Mouse (Mus musculus) heart, embryonic 11.5 days (tissue): ENCODE measurements around the gene Ttc26. TPM values are rescaled to one million over a fixed set of nuclear protein-coding genes. Genes with fewer than 3 reads are reported as not detected.
A peak's percentile ranks its signal among the peaks of the same experiment; 100 is the strongest.
"Not testable (repeated sequence)": the region's sequence is repeated elsewhere in the genome, so short reads cannot be mapped to it uniquely, and the experiment has no call there.

Experiments
- ATAC-seq: fragments of 200-750 bp; cut with Nextera tagmentation; replicated peaks from 2 replicates; pipeline ENCODE4 v1.8.0; 2017; ENCODE audit warnings: moderate library complexity; ENCODE audit not compliant: insufficient number of reproducible peaks, low FRiP score, low TSS enrichment
- H3K27ac ChIP-seq: fragments of 300-500 bp; sonication (generic); 2 replicates; pipeline ENCODE4 v1.5.1; 2014; ENCODE audit warnings: mild to moderate bottlenecking, low read depth, low read length
- H3K27me3 ChIP-seq: fragments of 300-500 bp; sonication (generic); 2 replicates; pipeline ENCODE4 v1.6.1; 2014; ENCODE audit warnings: mild to moderate bottlenecking, low read length, mixed read lengths; ENCODE audit not compliant: control insufficient read depth, insufficient read depth
- H3K36me3 ChIP-seq: fragments of 300-500 bp; sonication (generic); 2 replicates; pipeline ENCODE4 v1.6.1; 2014; ENCODE audit warnings: mild to moderate bottlenecking, low read length, moderate library complexity, mixed read lengths; ENCODE audit not compliant: control insufficient read depth, insufficient read depth
- H3K4me1 ChIP-seq: fragments of 300-500 bp; sonication (generic); 2 replicates; pipeline ENCODE4 v1.6.1; 2014; ENCODE audit warnings: low read length; ENCODE audit not compliant: control insufficient read depth, insufficient read depth
- H3K4me2 ChIP-seq: fragments of 300-500 bp; sonication (generic); 2 replicates; pipeline ENCODE4 v1.6.1; 2014; ENCODE audit warnings: mild to moderate bottlenecking, moderate library complexity
- H3K4me3 ChIP-seq: fragments of 300-500 bp; sonication (generic); 2 replicates; pipeline ENCODE4 v1.5.1; 2014; ENCODE audit warnings: low read depth, low read length
- H3K9ac ChIP-seq: fragments of 300-500 bp; sonication (generic); 2 replicates; pipeline ENCODE4 v1.6.1; 2014; ENCODE audit warnings: mild to moderate bottlenecking, low read depth, low read length, moderate library complexity
- H3K9me3 ChIP-seq: fragments of 300-500 bp; sonication (generic); replicated peaks from 2 replicates; pipeline ENCODE4 v1.6.1; 2016; ENCODE audit warnings: low read length; ENCODE audit not compliant: control insufficient read depth
- WGBS: fragments of 180-500 bp; shearing (Covaris S2); extraction: QIAGEN DNeasy Blood & Tissue Kit; methylation state at CpG from one replicate; pipeline ENCODE4 v1.1.7; 2014; ENCODE audit not compliant: insufficient replicate concordance; 5-methylcytosine and 5-hydroxymethylcytosine counted together
- polyA plus RNA-seq: library from polyadenylated mRNA; unstranded; fragments of >200 nt; fragmentation: Nextera tagmentation; extraction: Ambion mirVana; gene quantifications from 2 replicates; pipeline ENCODE4 v1.2.1, GENCODE M21; 2014

Gene Ttc26
- polyA plus RNA-seq, 1 experiment from 2014 or later = 3.6 TPM

- not testable (repeated sequence) for H3K4me1 ChIP-seq, H3K27ac ChIP-seq, ATAC-seq, H3K4me3 ChIP-seq, H3K9ac ChIP-seq, H3K4me2 ChIP-seq, H3K27me3 ChIP-seq, H3K36me3 ChIP-seq, H3K9me3 ChIP-seq
- WGBS = 85% methylated on average over 10 of the region's 11 CpGs
Observed at GRCm38 (mm10) chr6:38359044-38359735, 22.1 kb upstream of the Ttc26 start.

- H3K36me3 ChIP-seq = no peaks in the 10 kb centered on the region
- H3K9me3 ChIP-seq = no peaks in the 10 kb centered on the region
- no peak overlapping the region for H3K4me3 ChIP-seq
- WGBS = 76% methylated on average over 12 of the region's 12 CpGs
- H3K27ac ChIP-seq = no peak overlapping the region
- peaks cover 9% of the 10 kb centered on the region for H3K27me3 ChIP-seq
- H3K4me2 ChIP-seq = no peak overlapping the region
- H3K9ac ChIP-seq = no peak overlapping the region
- ATAC-seq = no peak
- peaks cover 6% of the 10 kb centered on the region; the same call in 1 of the 2 replicates for H3K4me1 ChIP-seq
Observed at GRCm38 (mm10) chr6:38359736-38360499, 21.4 kb upstream of the Ttc26 start.

GRCm38 (mm10) chr6:38361065-38361464 lies 20.2 kb upstream of the Ttc26 start:
- Histone ChIP-seq H3K4me1 (no peaks in the 10 kb centered on the region), H3K9me3 (no peaks in the 10 kb centered on the region), H3K4me3 (no peak overlapping the region), H3K27ac (no peak overlapping the region), H3K9ac (no peak overlapping the region), H3K36me3 (no peaks in the 10 kb centered on the region), H3K27me3 (peaks cover under 1% of the 10 kb centered on the region), H3K4me2 (no peak overlapping the region)
- ATAC-seq = no peak
- 72% methylated on average over 4 of the region's 4 CpGs for WGBS

GRCm38 (mm10) chr6:38361937-38362336 lies 19.3 kb upstream of the Ttc26 start:
- Histone ChIP-seq H3K36me3 (no peaks in the 10 kb centered on the region), H3K4me1 (no peaks in the 10 kb centered on the region), H3K9ac (no peak overlapping the region), H3K27ac (no peak overlapping the region), H3K27me3 (no peaks in the 10 kb centered on the region; the same call in 1 of the 2 replicates), H3K4me3 (no peak overlapping the region), H3K9me3 (no peaks in the 10 kb centered on the region), H3K4me2 (no peak overlapping the region)
- no peak for ATAC-seq
- 54% methylated on average over 1 of the region's 1 CpGs for WGBS

- no peak overlapping the region for H3K9ac ChIP-seq
- H3K4me3 ChIP-seq = no peak overlapping the region
- H3K4me1 ChIP-seq = no peaks in the 10 kb centered on the region
- no peaks in the 10 kb centered on the region for H3K36me3 ChIP-seq
- H3K27me3 ChIP-seq = no peaks in the 10 kb centered on the region
- H3K4me2 ChIP-seq = no peak overlapping the region
- no peak for ATAC-seq
- H3K9me3 ChIP-seq = no peaks in the 10 kb centered on the region
- 73% methylated on average over 4 of the region's 4 CpGs for WGBS
- H3K27ac ChIP-seq = no peak overlapping the region
Observed at GRCm38 (mm10) chr6:38363370-38363769, 17.9 kb upstream of the Ttc26 start.

GRCm38 (mm10) chr6:38364121-38364520 lies 17.1 kb upstream of the Ttc26 start:
- Histone ChIP-seq H3K36me3 (no peaks in the 10 kb centered on the region), H3K4me3 (no peak overlapping the region), H3K27ac (no peak overlapping the region), H3K4me1 (no peaks in the 10 kb centered on the region), H3K27me3 (no peaks in the 10 kb centered on the region), H3K9me3 (no peaks in the 10 kb centered on the region), H3K4me2 (no peak overlapping the region), H3K9ac (no peak overlapping the region)
- no peak for ATAC-seq

- Histone ChIP-seq H3K4me1 (no peaks in the 10 kb centered on the region), H3K27me3 (no peaks in the 10 kb centered on the region), H3K9ac (no peak overlapping the region), H3K4me2 (no peak overlapping the region), H3K9me3 (no peaks in the 10 kb centered on the region), H3K27ac (no peak overlapping the region), H3K4me3 (no peak overlapping the region), H3K36me3 (no peaks in the 10 kb centered on the region)
- ATAC-seq = no peak
- 81% methylated on average over 3 of the region's 3 CpGs for WGBS
Observed at GRCm38 (mm10) chr6:38369945-38370344, 11.3 kb upstream of the Ttc26 start.

GRCm38 (mm10) chr6:38374271-38374670 lies 7.0 kb upstream of the Ttc26 start:
- Histone ChIP-seq H3K4me1 (no peaks in the 10 kb centered on the region), H3K27ac (no peak overlapping the region), H3K27me3 (no peaks in the 10 kb centered on the region), H3K9me3 (no peaks in the 10 kb centered on the region), H3K4me2 (no peak overlapping the region), H3K36me3 (no peaks in the 10 kb centered on the region), H3K9ac (no peak overlapping the region), H3K4me3 (no peak overlapping the region)
- 72% methylated on average over 1 of the region's 1 CpGs for WGBS
- ATAC-seq = no peak

GRCm38 (mm10) chr6:38380764-38381128 lies 523 bp upstream of the Ttc26 start:
- H3K4me1 ChIP-seq = 0 out of 2 replicates have a peak, but pooled peaks cover 4% of the 10 kb centered on the region
- H3K27ac ChIP-seq = no peak overlapping the region
- H3K9me3 ChIP-seq = no peaks in the 10 kb centered on the region
- WGBS = 3% methylated on average over 4 of the region's 4 CpGs
- H3K4me2 ChIP-seq = peak overlapping the region; percentile 89
- peak overlapping the region; percentile 62 for H3K4me3 ChIP-seq
- H3K36me3 ChIP-seq = no peaks in the 10 kb centered on the region
- ATAC-seq = no peak
- no peaks in the 10 kb centered on the region for H3K27me3 ChIP-seq
- peak overlapping the region; percentile 74 for H3K9ac ChIP-seq
